Mouse (Mus musculus) hindbrain, embryonic 16.5 days (tissue): ENCODE results near the gene Vipr1. TPM values are rescaled to one million over a fixed set of nuclear protein-coding genes. Genes with fewer than 3 reads are reported as not detected.

ENCODE experiments used
- ATAC-seq: fragments of 200-750 bp; cut with Nextera tagmentation; 2 replicates; pipeline ENCODE4 v1.8.0; 2017; ENCODE audit warnings: moderate TSS enrichment, moderate library complexity
- H3K27ac ChIP-seq: fragments of 300-500 bp; sonication (generic); 2 replicates; pipeline ENCODE4 v1.5.1; 2014; ENCODE audit warnings: low read depth, mild to moderate bottlenecking, control low read depth, low read length, moderate library complexity
- H3K27me3 ChIP-seq: fragments of 300-500 bp; sonication (generic); replicated peaks from 2 replicates; pipeline ENCODE4 v1.6.1; 2014; ENCODE audit warnings: low read length; ENCODE audit not compliant: control insufficient read depth, insufficient read depth
- H3K36me3 ChIP-seq: fragments of 300-500 bp; sonication (generic); 2 replicates; pipeline ENCODE4 v1.6.1; 2014; ENCODE audit warnings: mild to moderate bottlenecking, low read length, moderate library complexity, mixed read lengths; ENCODE audit not compliant: control insufficient read depth, insufficient read depth
- H3K4me1 ChIP-seq: fragments of 300-500 bp; sonication (generic); 2 replicates; pipeline ENCODE4 v1.6.1; 2014; ENCODE audit warnings: low read depth, low read length; ENCODE audit not compliant: control insufficient read depth, insufficient read depth
- H3K4me2 ChIP-seq: fragments of 300-500 bp; sonication (generic); 2 replicates; pipeline ENCODE4 v1.6.1; 2014; ENCODE audit warnings: mild to moderate bottlenecking, low read length, control low read depth, moderate library complexity
- H3K4me3 ChIP-seq: fragments of 300-500 bp; sonication (generic); 2 replicates; pipeline ENCODE4 v1.5.1; 2014; ENCODE audit warnings: mild to moderate bottlenecking, low read length, control low read depth, moderate library complexity
- H3K9ac ChIP-seq: fragments of 300-500 bp; sonication (generic); 2 replicates; pipeline ENCODE4 v1.6.1; 2014; ENCODE audit warnings: low read depth, mild to moderate bottlenecking, control low read depth, low read length, moderate library complexity
- H3K9me3 ChIP-seq: fragments of 300-500 bp; sonication (generic); 2 replicates; pipeline ENCODE4 v1.6.1; 2014; ENCODE audit warnings: mild to moderate bottlenecking, low read length, moderate library complexity; ENCODE audit not compliant: control insufficient read depth
- WGBS: fragments of 180-500 bp; shearing (Covaris S2); extraction: QIAGEN DNeasy Blood & Tissue Kit; methylation state at CpG from one replicate; pipeline ENCODE4 v1.1.7; 2014; 5-methylcytosine and 5-hydroxymethylcytosine counted together
- polyA plus RNA-seq: library from polyadenylated mRNA; unstranded; fragments of >200 nt; fragmentation: Nextera tagmentation; extraction: Ambion mirVana; gene quantifications from 2 replicates; pipeline ENCODE4 v1.2.1, GENCODE M21; 2015

The Vipr1 gene
- polyA plus RNA-seq, 1 experiment from 2014 or later = 0.49 TPM

DNA sequence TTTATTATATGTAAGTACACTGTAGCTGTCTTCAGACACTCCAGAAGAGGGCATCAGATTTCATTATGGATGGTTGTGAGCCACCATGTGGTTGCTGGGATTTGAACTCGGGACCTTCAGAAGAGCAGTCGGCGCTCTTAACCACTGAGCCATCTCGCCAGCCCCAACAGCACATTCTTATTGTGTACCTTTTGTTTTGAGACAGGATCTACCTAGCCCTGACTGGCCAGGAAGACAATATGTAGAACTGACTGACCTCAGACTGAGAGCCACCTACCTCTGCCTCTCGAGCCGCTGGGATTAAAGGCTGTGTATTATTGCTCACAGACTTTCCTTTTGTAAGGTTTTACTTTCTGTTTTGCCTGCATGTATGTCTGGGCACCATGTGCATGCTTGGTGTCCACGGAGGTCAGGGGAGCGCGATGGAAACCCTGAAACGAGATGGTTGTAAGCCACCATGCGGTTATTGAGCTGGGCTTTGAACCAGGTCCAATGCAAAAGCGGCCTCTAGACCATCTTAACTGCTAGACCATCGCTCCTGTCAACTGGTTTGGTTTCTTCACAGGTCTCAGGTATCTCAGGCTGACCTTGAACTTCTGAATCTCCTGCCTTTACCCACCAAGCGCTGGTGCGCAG, 75.7 kb downstream of the Vipr1 start:
- peak overlapping the region; percentile 99 for H3K9ac ChIP-seq
- H3K36me3 ChIP-seq = peaks cover 3% of the 10 kb centered on the region
- H3K9me3 ChIP-seq = no peaks in the 10 kb centered on the region
- ATAC-seq = peak; percentile 10
- H3K4me2 ChIP-seq = peak overlapping the region; percentile 64
- no peaks in the 10 kb centered on the region for H3K27me3 ChIP-seq
- peaks cover 7% of the 10 kb centered on the region for H3K4me1 ChIP-seq
- 67% methylated on average over 15 of the region's 15 CpGs for WGBS
- peak overlapping the region; percentile 84 for H3K27ac ChIP-seq
- peak overlapping the region; percentile 93 for H3K4me3 ChIP-seq

DNA sequence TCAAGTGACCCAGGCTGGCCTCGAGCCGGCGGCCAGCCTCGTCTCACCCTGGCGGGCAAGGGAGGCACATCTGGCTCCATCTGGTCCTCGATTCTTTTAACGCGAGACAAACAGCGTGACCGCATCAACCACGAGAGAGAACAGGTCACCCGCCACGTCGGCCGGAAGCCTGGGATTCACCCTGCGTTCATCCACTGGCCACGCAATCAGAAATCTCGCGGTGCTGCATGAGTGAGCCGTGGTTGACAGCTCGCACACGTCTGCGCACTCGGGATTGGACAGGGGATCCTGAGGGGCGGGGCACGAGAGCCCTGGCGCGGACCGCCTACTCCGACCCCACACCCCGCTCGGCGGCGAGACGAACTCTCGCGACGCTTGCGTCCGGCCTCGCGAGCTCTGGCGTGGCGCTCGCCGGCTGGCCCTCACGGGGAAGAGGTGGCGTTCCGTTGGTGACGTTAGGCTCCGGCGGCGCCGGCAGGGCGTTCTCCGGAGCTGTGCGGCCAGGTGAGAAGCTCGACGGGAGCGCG, 76.3 kb downstream of the Vipr1 start, which contains the start of gene Nktr:
Nktr (plus strand) TSS at position 378 of the 527 bp plus-strand sequence.
- H3K36me3 ChIP-seq = no peaks in the 10 kb centered on the region
- WGBS = under 1% methylated on average over 48 of the region's 61 CpGs
- peak within 1 kb of the TSS; percentile 74 for H3K4me2 ChIP-seq
- H3K4me1 ChIP-seq = peaks cover 7% of the 10 kb centered on the region
- H3K27ac ChIP-seq = peak within 1 kb of the TSS; percentile 96
- peak within 1 kb of the TSS; percentile 99 for H3K9ac ChIP-seq
- no peaks in the 10 kb centered on the region for H3K9me3 ChIP-seq
- peak; percentile 99 for ATAC-seq
- no peaks in the 10 kb centered on the region for H3K27me3 ChIP-seq
- peak within 1 kb of the TSS; percentile 93 for H3K4me3 ChIP-seq

DNA sequence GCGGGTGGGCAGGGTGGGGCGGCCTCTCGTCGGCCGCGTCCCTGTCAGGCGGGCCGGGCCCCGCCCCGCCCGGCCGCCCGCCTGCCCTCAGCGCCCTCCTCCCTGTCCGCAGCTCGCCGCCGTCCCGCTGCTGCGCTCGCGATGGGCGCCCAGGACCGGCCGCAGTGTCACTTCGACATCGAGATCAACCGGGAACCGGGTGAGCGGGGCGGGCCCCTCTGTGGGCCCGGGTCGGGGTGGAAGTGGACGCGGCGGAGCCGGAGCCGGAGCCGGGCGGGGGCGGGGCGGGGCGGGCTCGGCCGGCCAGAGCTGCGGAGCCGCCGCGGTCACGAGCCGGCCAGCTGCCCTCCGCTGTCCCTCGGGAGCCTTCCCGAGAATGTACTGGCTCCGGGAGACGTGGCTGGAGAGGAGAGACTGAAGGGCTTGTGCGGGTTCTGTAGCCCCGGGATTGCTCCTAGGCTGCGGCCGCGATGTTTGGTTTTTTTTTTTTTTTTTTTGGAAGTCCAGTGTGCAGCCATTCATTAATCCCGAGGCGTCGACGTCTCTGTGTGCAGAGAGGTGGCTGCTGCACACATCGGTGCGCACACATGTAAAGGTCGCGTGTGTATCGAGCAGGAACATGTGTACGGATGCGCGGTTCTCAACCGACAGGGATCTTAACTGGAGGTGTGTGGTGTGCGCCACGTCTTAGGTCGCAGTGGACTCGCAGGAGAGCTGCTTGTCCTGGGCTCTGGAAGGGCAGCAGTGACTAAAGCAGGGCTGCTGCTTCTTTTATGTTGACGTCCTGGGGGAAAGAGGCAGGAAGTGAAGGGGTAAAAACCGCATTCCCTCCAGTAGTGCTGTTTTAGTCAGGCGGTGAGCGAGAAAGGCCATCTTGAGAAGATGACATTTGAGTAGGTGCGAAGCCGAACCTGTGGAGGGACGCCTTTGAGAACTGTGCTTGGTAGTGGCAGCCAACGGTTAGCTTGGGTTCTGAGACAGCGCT, 77.1 kb downstream of the Vipr1 start:
- Histone ChIP-seq H3K4me3 (peak overlapping the region; percentile 93), H3K9me3 (no peaks in the 10 kb centered on the region), H3K4me2 (peak overlapping the region; percentile 74), H3K4me1 (peaks cover 7% of the 10 kb centered on the region), H3K27me3 (no peaks in the 10 kb centered on the region), H3K27ac (peak overlapping the region; percentile 96), H3K36me3 (no peaks in the 10 kb centered on the region), H3K9ac (peak overlapping the region; percentile 99)
- WGBS = under 1% methylated on average over 73 of the region's 87 CpGs
- peak; percentile 59 for ATAC-seq

Other genes starting within 250 kb of the Vipr1 start
- gene Cck, start 147.0 kb upstream of the Vipr1 start, polyA plus RNA-seq = 70.4 and 88.3 TPM in 2 replicates
- 0.16 TPM in 1 of 2 replicates, not detected in the other for gene Lyzl4, start 620 bp upstream of the Vipr1 start, polyA plus RNA-seq
- gene Sec22c, start 62.8 kb downstream of the Vipr1 start, polyA plus RNA-seq = 29.2 and 30.4 TPM in 2 replicates
- gene Ss18l2, start 67.6 kb downstream of the Vipr1 start, polyA plus RNA-seq = 171 and 184 TPM in 2 replicates
- 43.2 and 44.4 TPM in 2 replicates for gene Nktr, start 76.5 kb downstream of the Vipr1 start, polyA plus RNA-seq
- 15.0 and 22.8 TPM in 2 replicates for gene Zfp651, start 116.6 kb downstream of the Vipr1 start, polyA plus RNA-seq
- gene Klhl40, start 134.9 kb downstream of the Vipr1 start, polyA plus RNA-seq = 1.9 and 3.3 TPM in 2 replicates
- 0.50 and 0.55 TPM in 2 replicates for gene Hhatl, start 149.8 kb downstream of the Vipr1 start, polyA plus RNA-seq
- 2.8 and 3.6 TPM in 2 replicates for gene Ccdc13, start 196.7 kb downstream of the Vipr1 start, polyA plus RNA-seq
- 160 and 166 TPM in 2 replicates for gene Higd1a, start 215.6 kb downstream of the Vipr1 start, polyA plus RNA-seq